Mouse (Mus musculus) layer of hippocampus, adult 2 months (tissue): ENCODE data around the gene Prr15. TPM values are rescaled to one million over a fixed set of nuclear protein-coding genes. Genes with fewer than 3 reads are reported as not detected.

Experiments
- DNase-seq, 2 experiments: peaks; one replicate each; pipeline ENCODE4 v3.0.0; 2022; ENCODE audit warnings: low spot score in 2 of 2
- H3K27ac ChIP-seq: fragments of 200-600 bp; 2 replicates; pipeline ENCODE4 v1.8.1; 2022
- H3K4me3 ChIP-seq: fragments of 200-600 bp; 2 replicates; pipeline ENCODE4 v1.8.1; 2022; ENCODE audit warnings: mild to moderate bottlenecking
- CTCF ChIP-seq: fragments of 200-600 bp; conservative IDR thresholded peaks from 2 replicates; pipeline ENCODE4 v1.8.1; 2022; ENCODE audit warnings: antibody characterized with exemption, mild to moderate bottlenecking, moderate library complexity
- long read RNA-seq, 2 experiments: library from polyadenylated mRNA; stranded (forward); transcript quantifications; one replicate each; pipeline ENCODE4 v2.0.0; 2021; ENCODE audit warnings: borderline mapping rate in 2 of 2
- total RNA-seq, 2 experiments: library from RNA; stranded (reverse); gene quantifications; 2 replicates each; pipeline ENCODE4 v1.2.3; 2021

Prr15 gene
- 1 to 10 TPM in 1 of 2 experiments, under 1 TPM in 1; 0.76 to 1.2 TPM for total RNA-seq
- long read RNA-seq, experiment 1 = 0 reads
- long read RNA-seq, experiment 2 = 0 reads

DNA sequence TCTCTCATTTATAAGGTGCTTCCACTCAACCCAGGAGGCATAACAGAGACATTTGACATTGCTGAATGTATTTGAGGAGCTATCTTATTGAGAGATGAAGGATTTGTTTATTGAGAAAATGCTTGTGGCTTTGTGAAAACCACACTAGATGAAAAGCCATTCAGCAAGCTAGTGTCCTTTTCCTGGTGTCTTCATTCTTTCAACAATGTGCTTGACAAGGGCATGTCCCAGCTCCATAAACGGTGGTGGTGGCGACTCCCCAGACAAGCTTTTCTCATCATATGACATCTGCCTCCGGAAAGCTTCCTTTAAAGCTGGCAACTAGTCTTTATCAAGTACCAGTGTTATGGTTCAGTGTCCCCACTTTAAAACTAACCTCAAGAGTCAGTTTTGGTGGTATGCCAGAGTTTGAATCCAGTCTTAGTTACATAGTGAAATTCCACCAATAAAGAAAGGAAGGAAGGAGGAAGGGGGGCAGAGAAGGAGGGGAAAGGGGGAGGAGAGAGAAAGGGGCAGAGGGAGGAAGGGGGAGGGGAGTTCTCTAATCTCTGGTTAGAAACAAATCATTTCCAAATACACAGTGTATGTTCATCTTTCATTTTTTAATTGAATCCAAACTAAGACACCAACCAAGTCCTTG is at the start of gene Prr15:
Gene Prr15, plus strand, starts transcription at position 590 of the 640 bp plus-strand sequence.
- no peak for DNase-seq
- H3K27ac ChIP-seq = no peak within 1 kb of the TSS
- no peak for TF ChIP-seq CTCF
- H3K4me3 ChIP-seq = peak within 1 kb of the TSS; percentile 65

- Histone ChIP-seq H3K4me3 (no peak overlapping the region), H3K27ac (peak overlapping the region; percentile 6; the same call in 1 of the 2 replicates)
- TF ChIP-seq CTCF = no peak
- DNase-seq = no peak
Measured at GRCm38 (mm10) chr6:54277234-54277633, 48.4 kb upstream of the Prr15 start.

DNA sequence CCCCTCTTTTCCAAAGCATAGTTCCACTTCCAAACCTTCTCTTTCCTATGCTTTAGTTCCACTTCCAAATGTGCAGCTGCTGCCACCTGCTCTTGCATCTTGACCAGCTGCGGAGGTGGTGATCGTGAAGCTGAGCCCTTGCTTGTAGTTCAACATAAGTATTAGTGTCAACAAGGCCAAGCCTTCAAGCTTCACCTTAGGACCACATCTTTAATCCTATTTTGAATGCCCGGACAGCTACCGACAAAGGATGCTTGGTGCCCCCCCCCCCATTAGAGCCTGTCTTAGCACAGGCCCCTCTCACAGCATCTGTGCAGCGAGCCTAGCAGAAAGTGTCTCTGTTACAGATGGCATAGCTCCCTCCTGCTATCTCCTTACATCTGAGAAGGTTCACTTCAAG is 47.8 kb upstream of the Prr15 start:
- H3K27ac ChIP-seq = peak overlapping the region; percentile 6; the same call in 1 of the 2 replicates
- no peak for TF ChIP-seq CTCF
- DNase-seq = no peak

DNA sequence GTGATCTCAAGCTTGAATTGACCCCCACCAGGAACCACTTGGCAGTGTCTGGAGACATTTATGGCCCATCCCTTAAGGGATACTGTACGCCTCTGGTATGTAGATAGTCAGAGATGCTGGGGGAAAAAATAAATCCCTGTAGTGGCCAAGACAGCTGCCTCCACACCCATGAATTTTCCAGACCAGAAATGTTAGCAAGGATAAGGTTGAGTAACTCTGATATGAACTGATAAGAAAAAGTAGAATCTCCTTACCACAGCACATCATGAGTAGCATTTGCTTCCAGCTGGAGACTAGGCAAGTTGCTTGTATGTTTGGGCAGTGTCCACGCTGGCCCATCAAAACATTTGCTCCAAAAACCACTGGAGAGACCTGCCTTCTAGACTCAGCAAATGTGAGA is 47.0 kb upstream of the Prr15 start:
- Histone ChIP-seq H3K27ac (peak overlapping the region; percentile 18; the same call in 1 of the 2 replicates), H3K4me3 (no peak overlapping the region)
- DNase-seq = no peak
- TF ChIP-seq CTCF = no peak

More for the DNA sequence above, 47.8 kb upstream of the Prr15 start:
- H3K4me3 ChIP-seq = no peak overlapping the region

- no peak overlapping the region for H3K4me3 ChIP-seq
- no peak overlapping the region for H3K27ac ChIP-seq
- TF ChIP-seq CTCF = no peak
- no peak for DNase-seq
Measured at GRCm38 (mm10) chr6:54279391-54279790, 46.2 kb upstream of the Prr15 start.

DNA sequence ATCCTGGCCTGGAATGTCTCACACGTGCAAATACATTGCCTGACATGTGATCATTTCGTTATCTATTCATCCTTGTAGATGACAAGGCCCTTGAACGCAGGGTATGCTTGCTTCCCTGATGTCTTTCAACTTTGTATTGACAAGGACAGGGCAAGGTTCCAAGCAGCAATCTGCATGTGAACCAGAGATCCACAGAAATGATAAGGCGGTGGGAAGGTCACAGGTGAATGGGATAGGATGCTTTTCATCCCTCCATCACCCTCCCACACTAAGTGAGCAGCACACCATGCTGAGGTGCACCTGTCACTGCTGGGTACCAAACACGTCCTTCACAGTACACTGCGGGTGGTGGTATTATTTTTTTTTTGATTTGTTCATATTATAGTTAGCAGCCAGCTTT is 45.4 kb upstream of the Prr15 start:
- no peak overlapping the region for H3K27ac ChIP-seq
- no peak overlapping the region for H3K4me3 ChIP-seq
- no peak for TF ChIP-seq CTCF
- DNase-seq = no peak

DNA sequence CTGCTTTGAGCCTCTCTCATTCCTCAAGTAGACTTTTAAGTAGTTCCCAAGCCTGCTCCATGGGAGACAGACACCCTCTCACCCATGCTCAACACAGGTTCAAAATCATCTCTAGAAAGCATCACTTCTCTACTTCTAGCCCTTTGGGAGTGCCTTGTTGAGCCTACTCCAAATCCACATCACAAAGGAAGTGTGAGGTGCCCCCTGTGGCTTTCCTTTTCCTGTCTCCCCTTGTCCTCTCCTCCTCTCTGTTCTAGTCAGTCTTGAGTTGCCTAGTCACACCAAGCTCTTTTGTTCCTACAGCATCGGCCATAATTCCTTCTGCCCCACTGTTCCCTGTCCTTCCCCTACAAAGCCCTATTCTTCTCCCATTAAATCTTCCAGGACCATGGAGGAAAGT is 42.3 kb upstream of the Prr15 start:
- no peak overlapping the region for H3K27ac ChIP-seq
- no peak for DNase-seq
- no peak for TF ChIP-seq CTCF
- H3K4me3 ChIP-seq = no peak overlapping the region

DNA sequence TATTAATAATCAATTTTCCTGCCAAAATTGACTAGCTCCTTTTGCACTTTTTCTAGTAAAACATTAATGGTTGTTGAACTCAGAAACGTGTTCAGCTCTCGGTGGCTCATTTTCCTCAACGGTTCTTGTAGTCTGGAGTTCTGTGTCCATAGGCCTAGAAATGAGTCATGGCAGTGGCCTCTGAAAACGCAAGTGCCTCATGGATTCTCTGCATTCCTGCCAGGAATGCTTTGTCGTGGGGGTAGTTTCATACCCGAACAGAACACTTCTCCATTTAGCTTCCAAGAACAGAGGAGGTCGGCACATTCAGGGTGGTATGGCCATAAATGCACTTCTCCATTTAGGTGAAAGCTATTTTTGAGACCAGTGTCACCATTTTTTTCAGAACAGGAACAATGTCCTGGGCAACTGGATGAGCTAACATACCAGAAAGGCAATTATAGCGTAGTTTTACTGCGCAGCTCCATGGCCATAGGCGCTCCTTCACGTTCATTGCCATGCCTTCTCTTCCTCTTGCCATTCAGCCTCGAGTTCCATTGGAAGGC is 41.4 kb upstream of the Prr15 start:
- no peak for DNase-seq
- Histone ChIP-seq H3K27ac (no peak overlapping the region), H3K4me3 (no peak overlapping the region)
- no peak for TF ChIP-seq CTCF

GRCm38 (mm10) chr6:54286813-54287212 is 38.8 kb upstream of the Prr15 start:
- no peak overlapping the region for H3K27ac ChIP-seq
- H3K4me3 ChIP-seq = no peak overlapping the region
- no peak for TF ChIP-seq CTCF
- no peak for DNase-seq

- DNase-seq = no peak
- Histone ChIP-seq H3K27ac (no peak overlapping the region), H3K4me3 (no peak overlapping the region)
- TF ChIP-seq CTCF = no peak
Measured at GRCm38 (mm10) chr6:54289774-54290500, 35.7 kb upstream of the Prr15 start.

GRCm38 (mm10) chr6:54297231-54297630 is 28.4 kb upstream of the Prr15 start:
- no peak overlapping the region for H3K4me3 ChIP-seq
- DNase-seq = no peak
- H3K27ac ChIP-seq = no peak overlapping the region
- no peak for TF ChIP-seq CTCF

- Histone ChIP-seq H3K4me3 (no peak overlapping the region), H3K27ac (no peak overlapping the region)
- no peak for DNase-seq
- TF ChIP-seq CTCF = no peak
Measured at GRCm38 (mm10) chr6:54299417-54299816, 26.2 kb upstream of the Prr15 start.

DNA sequence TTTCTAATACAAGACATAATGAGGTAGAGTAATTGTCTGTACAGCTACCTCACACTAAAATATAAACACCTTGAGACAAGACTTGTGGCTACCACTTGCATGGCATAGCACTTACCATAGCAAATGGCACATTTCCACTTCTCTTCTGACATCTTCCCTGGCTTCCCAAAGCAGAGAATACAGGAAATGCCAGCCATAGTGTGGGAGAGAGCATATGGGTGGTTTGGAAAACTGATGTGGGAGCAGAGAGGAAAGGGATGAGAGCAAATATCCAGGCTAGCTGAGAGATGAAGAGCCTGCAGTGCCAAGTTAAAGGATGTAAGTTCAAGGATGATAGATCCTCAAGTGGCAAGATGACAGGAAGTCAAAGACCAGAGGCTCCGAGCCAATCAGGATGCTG is 19.9 kb upstream of the Prr15 start:
- H3K27ac ChIP-seq = no peak overlapping the region
- peak in 1 of 2 experiments; percentile 12 for DNase-seq
- TF ChIP-seq CTCF = no peak
- H3K4me3 ChIP-seq = no peak overlapping the region
